Mouse (Mus musculus) cortical plate, adult 2 months (tissue): ENCODE measurements around the gene Uap1l1.

ENCODE experiments used
- CTCF ChIP-seq: fragments of 200-500 bp; IDR thresholded peaks from 2 replicates; pipeline ENCODE4 v1.5.1; 2011; ENCODE audit warnings: mild to moderate bottlenecking, control low read depth, low read length; ENCODE audit not compliant: insufficient read depth; ENCODE audit errors: extremely low read depth
- POLR2A ChIP-seq: fragments of 200-500 bp; IDR thresholded peaks from 2 replicates; pipeline ENCODE4 v1.6.1; 2011; ENCODE audit warnings: mild to moderate bottlenecking, low read length, control low read depth; ENCODE audit not compliant: insufficient read depth; ENCODE audit errors: extremely low read depth

DNA sequence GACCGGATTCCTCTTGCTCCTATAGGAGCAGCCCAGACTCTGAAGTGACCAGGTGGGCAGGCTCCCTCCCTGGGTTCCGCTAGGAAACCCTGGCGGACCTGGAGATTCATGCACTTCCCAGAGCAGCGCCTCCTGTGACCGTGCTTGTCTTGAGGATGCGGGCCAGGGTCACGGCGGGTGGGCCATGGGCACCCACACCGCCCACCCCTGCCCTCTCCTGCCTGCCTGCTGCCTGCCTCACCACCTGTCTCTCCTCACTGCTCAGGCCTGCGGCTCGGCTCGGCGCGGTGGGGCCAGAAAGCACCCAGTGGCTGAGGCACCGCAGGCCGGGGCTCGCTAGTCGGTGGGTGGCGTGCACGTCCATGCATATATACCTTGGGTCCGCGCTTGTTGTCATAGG lies 54.5 kb downstream of the Uap1l1 start:
- TF ChIP-seq POLR2A, result no peak
- no peak for TF ChIP-seq CTCF
